Mouse (Mus musculus) brain, embryonic 14.5 days (tissue): ENCODE measurements at regions not wholly inside any gene's neighbourhood (a gene's known extent, or its start where the extent isn't known, plus 50 kb on each side); places are given as distances from the start of the nearest gene placed in this dataset.

Experiments used
- CTCF ChIP-seq: fragments of 200-500 bp; IDR thresholded peaks from 2 replicates; pipeline ENCODE4 v1.5.1; 2012; ENCODE audit warnings: inconsistent platforms, mild to moderate bottlenecking, moderate library complexity, borderline replicate concordance; ENCODE audit not compliant: insufficient read depth, insufficient read length; ENCODE audit errors: extremely low read depth
- POLR2A ChIP-seq: fragments of 200-500 bp; IDR thresholded peaks from 2 replicates; pipeline ENCODE4 v1.6.1; 2012; ENCODE audit warnings: mild to moderate bottlenecking, inconsistent platforms, borderline replicate concordance; ENCODE audit not compliant: poor library complexity, insufficient read depth, insufficient read length, severe bottlenecking; ENCODE audit errors: extremely low read depth

- TF ChIP-seq POLR2A (no peak), CTCF (no peak)
Measured at GRCm38 (mm10) chr10:56739621-56740020, 362.5 kb downstream of the Gja1 start.
